Mouse (Mus musculus) yolk sac, embryonic 10.5 days (tissue): ENCODE measurements around the gene Srgn.
"Not testable (repeated sequence)": the region's sequence is repeated elsewhere in the genome, so short reads cannot be mapped to it uniquely, and the experiment has no call there.

Experiments used
- DNase-seq: peaks from one replicate; pipeline ENCODE4 v3.0.0-alpha.2; 2017; ENCODE audit warnings: low spot score

The Srgn gene

GRCm38 (mm10) chr10:62521763-62522162, 5.5 kb downstream of the Srgn start:
- DNase-seq = peak; percentile 87

GRCm38 (mm10) chr10:62520911-62521310, 6.3 kb downstream of the Srgn start:
- DNase-seq = no peak

DNA sequence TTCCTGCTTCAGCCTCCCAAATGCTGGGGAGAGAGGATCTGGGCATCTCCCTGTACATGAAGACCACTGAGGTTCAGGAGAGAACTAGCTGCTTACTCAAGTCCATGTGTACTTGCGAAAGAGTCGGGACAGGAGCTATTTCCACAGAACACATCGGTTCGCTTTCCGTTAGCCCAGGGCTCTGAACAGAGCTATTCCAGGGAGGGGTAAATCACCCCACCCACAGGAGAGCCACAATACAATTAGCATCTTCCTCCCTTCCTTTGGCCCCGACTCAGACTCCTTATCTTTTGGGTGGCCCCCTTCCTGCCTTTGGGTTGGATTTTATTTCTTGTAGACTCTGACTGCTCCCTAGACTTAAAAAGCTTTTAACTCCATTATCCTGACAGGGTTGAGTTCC, 9.7 kb downstream of the Srgn start:
- DNase-seq = no peak

GRCm38 (mm10) chr10:62512855-62513254, 14.4 kb downstream of the Srgn start:
- DNase-seq = no peak

DNA sequence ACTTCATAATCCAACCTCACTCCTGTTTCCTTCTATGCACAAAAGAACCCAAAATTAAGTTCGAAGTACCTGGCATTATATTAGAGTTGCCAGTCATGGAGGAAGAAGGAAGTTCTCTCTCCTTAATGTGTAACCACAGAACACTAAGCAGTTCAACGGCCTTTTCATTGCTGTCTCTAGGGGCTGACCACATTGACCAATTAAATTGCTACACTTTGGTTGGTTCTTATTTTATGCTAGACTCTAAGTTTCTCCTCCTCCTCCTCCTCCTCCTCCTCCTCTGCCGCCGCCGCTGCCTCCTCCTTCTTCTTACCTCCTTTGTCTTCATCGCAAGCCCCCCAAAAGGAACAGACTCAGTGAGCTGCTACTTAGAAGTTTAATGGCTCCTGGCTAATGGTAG, 15.7 kb downstream of the Srgn start:
- no peak for DNase-seq

- no peak for DNase-seq
These were observed 18.1 kb downstream of the Srgn start for GRCm38 (mm10) chr10:62509032-62509656.

DNA sequence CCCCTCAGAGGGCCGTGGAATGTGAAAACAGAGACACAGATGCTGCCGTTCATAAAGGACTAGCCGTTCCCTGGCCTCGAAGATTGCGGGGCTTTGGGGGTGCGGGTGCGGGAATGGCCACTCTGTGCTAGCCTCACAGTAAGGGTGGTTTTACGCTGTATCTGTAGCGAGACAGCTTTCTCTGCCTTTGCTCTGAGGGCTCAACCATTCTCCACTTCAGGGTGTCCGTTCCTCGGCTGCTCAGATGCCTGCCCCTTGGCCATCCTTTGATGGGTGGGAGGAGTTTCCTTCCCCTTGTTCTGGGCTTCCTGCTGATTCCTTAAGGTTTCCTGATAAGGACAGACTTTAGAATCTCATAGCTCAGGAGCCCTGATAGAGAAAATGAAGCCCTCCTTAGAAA, 18.8 kb downstream of the Srgn start:
- no peak for DNase-seq

- no peak for DNase-seq
These were observed 19.5 kb downstream of the Srgn start for GRCm38 (mm10) chr10:62507591-62508308.

- DNase-seq = no peak
These were observed 20.2 kb downstream of the Srgn start for GRCm38 (mm10) chr10:62507071-62507470.

DNA sequence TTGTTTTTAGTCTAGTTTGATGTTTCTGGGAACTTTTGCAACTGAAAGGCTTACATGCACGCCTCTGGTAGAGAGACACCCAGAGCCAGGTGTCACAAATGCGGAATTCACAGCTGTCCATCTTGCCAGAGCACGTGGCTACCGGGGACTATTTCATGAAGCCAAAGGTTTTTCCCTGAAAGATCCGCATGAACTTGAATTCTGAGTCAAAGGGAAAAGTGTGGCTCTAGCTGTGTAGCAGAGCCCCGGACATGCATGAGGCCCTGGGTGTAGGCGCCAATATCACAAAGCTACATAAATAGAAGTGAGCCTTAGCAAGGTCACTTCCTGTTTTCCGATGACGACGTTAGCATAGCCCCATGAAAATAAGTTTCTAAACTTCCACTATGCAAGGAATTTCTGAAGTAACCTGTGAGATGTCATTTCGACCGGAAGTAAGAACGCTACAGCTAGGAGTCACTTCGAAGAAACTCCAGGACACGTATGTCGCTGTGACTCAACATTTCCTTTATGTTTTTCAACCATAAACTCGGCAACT, 21.2 kb downstream of the Srgn start:
- no peak for DNase-seq

DNA sequence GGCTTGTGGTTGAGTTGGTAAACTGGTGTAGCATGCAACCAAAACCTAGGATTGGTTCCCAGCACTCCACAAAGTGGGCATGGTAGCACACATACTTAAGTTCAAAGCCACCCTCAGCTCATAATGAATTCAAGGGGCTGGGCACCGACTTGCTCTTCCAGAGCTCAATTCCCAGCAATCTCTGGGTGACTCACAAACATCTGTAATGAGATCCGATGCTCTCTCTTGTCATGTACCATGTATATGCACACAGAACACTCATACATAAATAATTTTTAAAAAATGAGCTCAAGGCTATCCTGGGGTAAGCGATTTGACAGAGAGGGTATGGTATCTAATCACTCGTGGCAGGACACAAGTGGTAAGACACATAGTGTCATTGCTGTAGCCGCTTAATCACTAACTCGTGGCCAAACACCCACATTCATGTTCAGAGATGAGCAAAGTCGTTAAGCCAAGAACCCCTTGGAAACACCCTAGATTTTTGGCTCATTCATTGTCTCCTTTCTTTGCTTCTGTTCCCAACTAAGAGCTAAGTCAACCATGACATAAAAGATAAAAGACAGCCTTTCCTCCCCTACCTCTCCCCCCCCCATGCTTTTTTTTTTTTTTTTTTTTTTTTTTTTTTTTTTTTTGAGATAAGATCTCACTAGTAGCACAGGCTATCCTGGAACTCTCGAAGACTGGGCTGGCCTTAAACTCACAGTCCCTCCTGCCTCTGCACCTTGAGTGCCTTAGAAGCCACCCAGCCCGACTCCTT, 21.8 kb downstream of the Srgn start:
- DNase-seq = no peak

DNA sequence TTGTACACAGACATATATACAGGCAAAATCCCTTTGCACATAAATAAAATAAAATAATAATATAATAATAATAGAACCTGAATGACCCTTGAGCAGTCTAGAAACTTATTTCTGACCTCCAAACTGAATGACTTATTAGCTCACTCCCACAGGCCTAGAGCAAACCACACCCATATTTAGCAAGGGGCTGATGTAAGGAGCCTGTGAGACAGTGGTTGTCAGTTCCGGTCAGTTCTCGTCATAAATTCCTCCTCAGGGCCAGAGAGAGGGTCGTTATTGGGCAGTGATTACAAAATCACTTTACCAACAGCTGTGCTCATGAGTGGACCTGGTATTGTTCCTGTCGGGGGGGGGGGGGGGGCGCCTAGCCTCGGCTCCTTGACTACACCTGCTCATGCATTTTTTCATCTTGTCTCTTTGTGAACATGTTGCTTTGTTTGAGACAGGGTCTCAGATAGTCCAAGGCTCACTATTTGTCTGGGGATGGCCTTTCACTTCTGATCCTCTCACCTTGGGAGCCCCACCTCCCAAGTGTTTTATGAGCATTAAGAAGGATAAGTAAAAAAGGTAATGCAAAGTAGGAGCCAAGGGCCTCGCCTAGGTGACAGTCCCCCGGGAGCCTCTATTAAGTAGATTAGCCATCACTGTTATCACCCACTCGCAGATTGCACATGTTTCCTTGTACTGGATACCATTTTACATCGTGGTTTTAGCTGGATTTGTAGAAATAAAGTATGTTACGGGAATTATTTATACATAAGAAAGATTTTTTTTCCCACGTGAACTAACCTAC, 23.2 kb downstream of the Srgn start:
- no peak for DNase-seq

DNA sequence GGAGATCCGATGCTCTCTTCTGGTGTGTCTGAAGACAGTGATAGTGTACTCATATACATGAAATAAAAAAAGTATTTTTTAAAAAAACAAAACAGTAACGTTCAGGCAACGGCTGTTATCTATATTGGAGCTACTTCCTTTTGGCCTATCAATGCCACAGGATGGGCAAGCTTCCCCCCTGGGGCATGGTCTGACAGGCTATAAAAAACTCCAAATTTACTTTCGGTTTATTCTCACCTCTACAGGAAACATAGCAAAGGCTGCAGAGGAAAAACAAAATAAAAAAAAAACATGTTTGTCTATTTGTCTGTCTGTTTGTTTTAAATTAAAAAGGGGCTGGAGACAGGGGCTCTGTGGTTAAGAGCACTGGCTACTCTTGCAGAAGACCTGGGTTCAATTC, 23.9 kb downstream of the Srgn start:
- DNase-seq = no peak

DNA sequence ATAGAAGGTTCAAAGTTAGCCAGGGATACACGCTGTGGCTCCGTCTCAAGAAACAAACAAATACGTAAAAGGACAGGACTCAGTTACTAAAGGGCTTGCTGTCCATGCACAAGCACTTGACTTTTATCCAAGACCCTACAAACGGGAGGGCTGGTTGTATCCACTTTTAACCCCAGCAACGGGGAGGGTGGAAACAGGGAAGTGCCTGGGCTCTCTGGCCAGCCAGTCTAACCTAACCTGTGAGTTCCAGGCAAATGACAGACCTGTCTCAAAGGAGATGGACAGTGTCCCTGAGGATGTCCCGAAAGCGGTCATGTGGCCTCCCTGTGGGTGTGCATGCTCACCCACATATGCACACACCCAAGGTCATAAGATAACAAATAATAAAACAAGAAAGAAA, 25.3 kb downstream of the Srgn start:
- no peak for DNase-seq

DNA sequence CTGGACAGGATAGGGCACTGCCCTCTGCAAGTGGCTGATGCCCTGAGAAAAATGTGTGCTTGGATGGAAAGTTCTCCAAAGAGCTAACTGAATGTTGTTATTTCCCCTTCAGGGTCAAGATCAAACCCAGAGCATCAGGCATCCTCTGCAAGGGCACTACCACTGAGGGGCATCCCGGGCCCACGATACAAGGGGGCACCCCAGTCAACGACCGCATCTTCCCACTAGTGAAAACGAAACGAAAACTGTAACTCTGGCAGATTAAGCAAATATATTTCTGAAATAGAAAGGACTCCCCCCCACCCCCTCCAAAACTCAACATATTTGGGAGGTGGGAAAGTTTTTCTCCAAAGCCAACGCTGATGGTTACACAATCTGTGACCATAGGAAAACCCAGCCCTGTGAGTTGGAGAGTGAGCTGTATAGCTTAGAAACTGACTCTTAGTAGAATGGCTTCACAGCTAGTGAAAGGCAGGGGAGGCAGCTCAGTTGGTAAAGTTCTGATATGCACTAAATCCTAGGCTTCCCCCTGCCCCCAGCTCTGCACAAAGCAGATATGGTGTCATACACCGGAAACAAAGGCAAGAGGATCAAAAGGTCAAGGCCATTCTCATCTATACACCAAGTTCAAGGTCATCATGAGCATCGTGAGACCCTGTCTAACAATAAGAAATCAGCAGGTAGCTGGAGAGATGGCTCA, 26.2 kb downstream of the Srgn start:
- no peak for DNase-seq

GRCm38 (mm10) chr10:62500088-62500915, 26.9 kb downstream of the Srgn start:
- DNase-seq = peak; percentile 51

DNA sequence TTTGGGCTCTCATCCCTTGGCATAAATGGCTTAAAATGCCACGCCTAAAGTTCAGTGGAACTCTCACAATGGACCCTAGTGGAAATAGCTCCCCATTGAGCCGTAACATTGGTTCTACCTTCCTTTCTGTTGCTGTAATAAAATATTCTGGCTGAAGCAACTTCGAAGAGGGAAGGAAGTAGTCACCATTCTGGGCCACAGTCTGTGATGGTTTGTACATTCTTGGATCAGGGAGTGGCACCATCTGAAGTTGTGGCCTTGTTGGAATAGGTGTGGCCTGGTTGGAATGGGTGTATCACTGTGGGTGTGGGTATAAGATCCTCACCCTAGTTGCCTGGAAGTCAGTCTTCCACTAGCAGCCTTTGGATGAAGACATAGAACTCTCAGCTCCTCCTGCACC, 35.6 kb downstream of the Srgn start:
- not testable (repeated sequence) for DNase-seq

- peak; percentile 44 for DNase-seq
These were observed 39.0 kb downstream of the Srgn start for GRCm38 (mm10) chr10:62488266-62488665.

DNA sequence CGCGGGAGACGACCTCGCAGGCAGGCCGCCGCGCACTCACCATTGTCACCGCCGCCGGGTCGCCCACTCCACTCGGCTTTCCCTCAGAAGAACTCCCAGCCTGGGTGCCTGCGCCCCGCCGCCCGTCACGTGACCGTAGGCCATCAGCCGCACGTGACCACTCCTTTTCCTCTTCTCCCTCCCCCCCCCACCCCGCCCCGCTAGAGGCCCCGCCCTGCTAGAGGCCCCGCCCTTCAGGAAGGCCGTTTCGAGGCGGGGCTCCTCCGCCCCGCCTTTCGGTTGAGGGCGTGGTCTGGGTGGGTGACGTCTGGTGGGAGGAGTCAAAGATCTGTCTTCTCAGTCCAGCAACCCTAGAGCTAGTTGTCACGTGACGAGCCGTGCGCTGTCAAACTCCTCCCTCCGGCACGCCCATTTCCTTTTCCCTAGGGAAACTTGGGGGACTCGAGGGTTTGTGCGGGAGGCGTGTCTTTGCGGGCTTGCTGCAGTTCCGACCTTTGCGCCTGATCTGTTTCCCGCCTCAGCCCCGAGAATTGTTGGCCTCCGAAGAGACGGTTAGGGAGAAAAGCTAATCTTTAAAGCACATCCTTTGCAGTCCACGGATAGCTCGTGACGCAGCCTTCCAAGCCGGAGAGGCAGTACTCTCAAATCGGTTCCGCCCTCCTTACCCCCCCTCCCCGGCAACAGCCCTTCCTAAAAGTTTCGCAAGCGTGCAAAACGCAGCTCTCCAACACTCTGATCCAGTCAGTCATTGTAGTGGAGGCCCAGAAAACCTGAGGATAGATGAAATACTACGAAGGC, 40.4 kb downstream of the Srgn start, which contains the start of gene Vps26a:
Vps26a (minus strand) TSS at position 188 of the 798 bp plus-strand sequence.
- peak; percentile 100 for DNase-seq
